Comparison of ENCODE assay signal across 1 mouse cellular context in the genomic region with DNA sequence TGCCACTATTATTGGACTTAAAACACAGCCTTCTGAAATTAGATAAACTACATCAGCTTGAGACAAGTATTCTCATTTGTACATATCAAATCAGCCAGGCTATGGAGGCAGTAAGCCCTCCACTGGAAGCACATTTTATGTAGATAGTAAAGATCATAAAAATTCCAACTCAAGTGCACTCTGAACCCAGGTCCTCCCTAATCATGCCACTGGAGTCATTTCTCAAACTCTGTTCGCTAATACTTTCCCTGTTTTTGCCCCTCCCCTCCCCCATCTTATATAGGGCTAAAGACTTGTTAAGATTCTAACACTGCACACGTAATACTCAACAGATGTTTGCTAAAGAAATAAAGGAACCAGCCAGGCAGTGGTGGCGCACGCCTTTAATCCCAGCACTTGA.
TF ChIP-seq lines count a peak whose summit lies in the region.

No protein-coding gene starts in this region.

TF ChIP-seq in MEL, 35 proteins besides CTCF, POLR2A, EP300 and RAD21:
- TF ChIP-seq MAFK (IDR thresholded peaks at IDR 0.05; ENCODE audit: borderline replicate concordance, low read depth, low read length) = no peak
- TF ChIP-seq MAZ (IDR thresholded peaks at IDR 0.05; ENCODE audit: low read depth, low read length) = no peak
- no peak for TF ChIP-seq BHLHE40 (IDR thresholded peaks at IDR 0.05; ENCODE audit: borderline replicate concordance, low read depth, low read length)
- TF ChIP-seq TCF12 (IDR thresholded peaks at IDR 0.05; ENCODE audit: low read depth, low read length) = no peak
- no peak for TF ChIP-seq MYC (IDR thresholded peaks at IDR 0.05; ENCODE audit: low read depth, low read length)
- TF ChIP-seq MYB (IDR thresholded peaks at IDR 0.05; ENCODE audit: low read depth, low read length) = no peak
- TF ChIP-seq HCFC1 (IDR thresholded peaks at IDR 0.05; ENCODE audit: low read depth, low read length) = no peak
- TF ChIP-seq TAL1 (IDR thresholded peaks at IDR 0.05; ENCODE audit: low read length) = no peak
- no peak for TF ChIP-seq CHD1 (IDR thresholded peaks at IDR 0.05; ENCODE audit: low read depth, low read length)
- no peak for TF ChIP-seq E2F4 (IDR thresholded peaks at IDR 0.05; ENCODE audit: borderline replicate concordance, low read depth, low read length)
- no peak for TF ChIP-seq ZC3H11A (IDR thresholded peaks at IDR 0.05; ENCODE audit: low read depth, low read length)
- no peak for TF ChIP-seq SIN3A (IDR thresholded peaks at IDR 0.05; ENCODE audit: low read length)
- TF ChIP-seq GATA1 (IDR thresholded peaks at IDR 0.05; ENCODE audit: low read depth, low read length) = no peak
- no peak for TF ChIP-seq NELFE (IDR thresholded peaks at IDR 0.05; ENCODE audit: low read depth, low read length)
- no peak for TF ChIP-seq MXI1 (IDR thresholded peaks at IDR 0.05; ENCODE audit: low read depth, low read length)
TF ChIP-seq in MEL: peak in this region for 0.
